Mouse (Mus musculus) cerebellum, adult 18-20 months (tissue): Measurements from ENCODE around the gene Gpc4.

Source experiments
- DNase-seq, 2 experiments: peaks; one replicate each; pipeline ENCODE4 v3.0.0; 2021

The Gpc4 gene

GRCm38 (mm10) chrX:52164738-52165554, at the start of gene Gpc4:
Gene Gpc4 (minus strand): TSS chrX:52165252.
- DNase-seq: peak; percentile 1 to 22

- no peak for DNase-seq
Measured at GRCm38 (mm10) chrX:52212846-52213245, 47.8 kb upstream of the Gpc4 start.

- DNase-seq: no peak
Measured at GRCm38 (mm10) chrX:52199836-52200235, 34.8 kb upstream of the Gpc4 start.

DNA sequence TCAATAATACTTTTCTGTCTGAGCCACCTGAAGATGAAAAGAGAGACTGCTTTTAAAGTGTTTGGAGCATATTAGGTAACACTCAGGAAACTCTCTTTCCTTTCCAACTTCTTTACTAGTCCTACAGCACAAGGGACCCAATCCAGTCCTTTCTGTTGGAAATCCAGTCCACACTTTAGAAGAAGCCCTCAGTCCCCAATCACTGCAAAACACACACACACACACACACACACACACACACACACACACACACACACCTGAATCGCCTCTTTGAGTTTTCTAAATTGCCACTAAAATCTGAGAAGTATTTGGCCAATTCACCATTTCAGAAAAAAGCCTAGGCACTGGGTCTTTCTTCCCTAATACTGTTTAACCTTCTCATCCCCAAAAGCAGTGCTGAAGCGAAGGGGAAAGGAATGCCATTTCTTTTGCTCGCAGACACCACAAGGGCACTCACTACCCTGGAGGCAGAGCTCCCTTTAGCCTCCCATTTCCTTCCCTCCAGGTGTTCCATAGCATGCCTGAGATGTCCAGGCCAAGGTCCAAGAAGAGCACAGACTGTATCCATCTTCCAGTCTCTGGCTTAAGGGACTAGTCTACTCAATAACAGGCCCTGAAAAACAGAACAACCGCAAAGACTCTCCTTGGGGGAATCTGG, 28.4 kb upstream of the Gpc4 start:
- no peak for DNase-seq

GRCm38 (mm10) chrX:52189094-52189493, 24.0 kb upstream of the Gpc4 start:
- no peak for DNase-seq

- no peak for DNase-seq
Measured at GRCm38 (mm10) chrX:52183551-52184442, 18.7 kb upstream of the Gpc4 start.

GRCm38 (mm10) chrX:52181401-52181800, 16.3 kb upstream of the Gpc4 start:
- no peak for DNase-seq

GRCm38 (mm10) chrX:52177067-52177466, 12.0 kb upstream of the Gpc4 start:
- no peak for DNase-seq

GRCm38 (mm10) chrX:52167519-52168244, 2.6 kb upstream of the Gpc4 start:
- DNase-seq: no peak

DNA sequence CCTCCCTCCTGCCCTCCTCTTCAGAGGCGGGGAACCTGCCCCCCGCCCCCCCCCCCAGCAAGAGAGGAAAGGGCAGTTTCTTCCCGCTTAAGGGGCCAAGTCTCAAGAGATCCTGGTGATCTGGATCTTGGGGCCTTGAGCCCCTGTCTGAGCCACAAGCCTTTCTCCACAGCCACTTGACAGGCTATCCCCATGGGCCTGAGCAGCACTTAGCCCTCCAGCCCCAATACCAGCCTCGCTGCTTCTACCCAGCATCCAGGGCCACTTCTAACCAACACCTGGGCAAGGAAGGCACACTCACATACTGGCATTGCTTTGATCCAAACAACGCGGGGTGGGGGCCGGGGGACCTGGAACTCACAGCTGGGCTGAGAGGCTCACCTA, 495 bp upstream of the Gpc4 start:
- no peak for DNase-seq

GRCm38 (mm10) chrX:52164134-52164737, 816 bp downstream of the Gpc4 start:
- DNase-seq: no peak

DNA sequence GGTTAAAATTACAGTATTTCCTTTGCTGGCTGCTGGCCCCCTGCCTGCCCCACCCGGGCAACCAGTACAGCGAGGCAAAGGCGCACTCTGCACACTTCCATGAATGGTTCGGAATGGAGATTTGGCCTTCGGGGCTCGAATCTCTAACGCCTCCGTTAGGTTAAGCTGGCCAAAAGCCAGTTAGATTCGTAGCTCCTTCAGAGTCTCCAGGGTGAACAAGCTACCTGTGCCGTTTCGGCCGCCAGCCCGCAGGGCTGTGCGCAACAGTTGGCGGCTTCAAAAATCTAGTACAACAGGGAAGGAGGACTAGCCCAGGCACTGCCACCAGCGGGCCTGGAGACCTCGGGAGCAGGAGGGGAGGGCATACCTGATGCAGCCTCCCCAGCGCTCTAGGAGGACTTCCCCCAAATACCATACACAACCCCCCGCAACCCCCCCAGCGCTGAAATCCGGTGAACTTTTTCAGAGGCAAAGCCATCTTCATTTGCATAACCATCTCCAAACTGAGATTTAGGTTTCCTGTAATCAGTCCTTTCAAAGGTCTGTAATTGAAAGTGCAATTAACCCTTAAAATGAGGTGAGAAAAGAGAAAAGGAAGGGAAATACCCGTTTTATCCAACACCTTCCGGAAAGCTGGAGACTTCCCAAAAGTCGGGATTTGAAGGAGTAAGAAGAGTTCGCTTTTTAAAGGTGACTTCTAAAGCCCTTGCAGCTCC, 1.5 kb downstream of the Gpc4 start:
- DNase-seq: no peak

- DNase-seq: no peak
Measured at GRCm38 (mm10) chrX:52162756-52163155, 2.3 kb downstream of the Gpc4 start.

GRCm38 (mm10) chrX:52162206-52162605, 2.8 kb downstream of the Gpc4 start:
- DNase-seq: no peak

GRCm38 (mm10) chrX:52159621-52160020, 5.4 kb downstream of the Gpc4 start:
- DNase-seq: no peak

- no peak for DNase-seq
Measured at GRCm38 (mm10) chrX:52155408-52155953, 9.6 kb downstream of the Gpc4 start.

DNA sequence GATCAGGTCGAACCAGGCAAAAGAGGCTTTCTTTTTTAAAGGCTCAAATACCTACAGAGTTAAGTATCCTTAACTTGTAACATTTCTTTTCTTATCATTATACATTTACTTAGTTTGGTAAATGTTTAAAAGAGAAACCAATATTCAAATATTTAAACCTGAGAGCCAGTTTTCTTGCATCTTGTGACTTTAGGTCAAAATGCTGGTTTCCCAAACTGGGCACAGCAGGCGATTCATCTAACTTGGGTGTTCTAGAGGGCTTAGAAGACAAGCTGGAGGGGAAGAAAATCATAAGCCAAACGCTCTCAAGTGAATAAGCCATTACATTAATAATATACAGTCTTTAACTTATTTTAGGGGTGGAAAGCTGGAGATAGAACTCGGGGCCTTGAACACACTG, 10.2 kb downstream of the Gpc4 start:
- DNase-seq: no peak

DNA sequence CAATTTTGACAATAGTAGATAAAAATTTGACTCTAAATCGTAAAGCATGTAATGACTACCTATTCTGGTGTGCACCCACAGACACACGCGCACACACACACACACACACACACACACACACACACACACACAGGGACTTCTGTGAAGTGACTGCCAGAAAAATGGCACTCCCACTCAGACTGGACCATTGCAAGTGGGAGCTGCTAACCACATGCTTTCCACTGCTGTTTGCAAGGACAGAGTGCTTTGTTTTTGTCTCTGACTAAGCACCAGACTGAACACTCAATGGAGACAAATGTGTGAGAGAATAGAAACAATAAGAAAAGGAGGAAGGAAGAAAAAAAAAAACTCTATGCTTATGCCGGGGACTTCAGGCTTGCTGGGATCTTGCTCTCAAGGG, 11.6 kb downstream of the Gpc4 start:
- DNase-seq: no peak

DNA sequence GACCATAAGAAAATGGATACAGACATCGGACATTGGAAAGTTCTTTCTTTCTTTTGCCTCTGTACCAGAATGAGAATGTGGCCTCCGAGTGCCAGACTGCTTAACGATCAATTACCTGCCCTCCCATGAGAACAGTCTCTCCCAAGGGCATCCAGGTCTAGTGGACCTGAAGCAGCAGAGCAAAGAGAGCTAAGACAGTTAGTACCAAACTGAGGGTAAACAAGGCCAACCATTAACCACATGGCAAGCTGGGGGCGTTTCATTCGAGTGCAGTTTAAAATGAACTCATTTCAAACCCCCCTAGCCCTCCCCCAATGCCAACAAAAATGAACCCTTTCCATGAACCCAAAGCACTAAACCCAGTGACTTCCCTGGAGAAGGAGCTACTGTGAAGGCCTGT, 12.1 kb downstream of the Gpc4 start:
- DNase-seq: no peak

DNA sequence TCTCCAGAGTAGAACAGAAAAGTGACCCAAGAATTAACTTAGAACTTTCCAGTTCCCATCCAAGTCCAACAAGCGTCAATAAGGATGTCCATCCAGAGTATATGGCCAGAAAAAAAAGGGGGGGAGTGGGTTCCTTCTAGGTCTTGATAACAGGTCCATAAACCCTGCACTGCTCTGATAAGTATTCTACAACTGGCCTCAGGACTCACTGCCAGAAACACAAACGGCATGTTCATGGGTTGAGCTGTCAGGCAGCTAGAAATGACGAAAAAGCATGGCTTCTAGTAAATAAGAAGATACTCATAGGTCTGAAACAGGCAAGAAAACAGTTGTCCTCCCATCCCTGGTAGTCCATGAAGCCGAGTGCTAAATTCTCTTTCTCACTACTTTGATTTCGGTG, 13.5 kb downstream of the Gpc4 start:
- DNase-seq: no peak

GRCm38 (mm10) chrX:52151100-52151499, 14.0 kb downstream of the Gpc4 start:
- no peak for DNase-seq
